17 mouse cellular contexts compared by ENCODE assay signal in genomic region chr11:121407366-121408155, GRCm38 (mm10). TPM values are rescaled to one million over a fixed set of nuclear protein-coding genes. Genes with fewer than 3 reads are reported as not detected.
DNase-seq lines count a peak whose midpoint lies in the region; ATAC-seq lines count a peak whose summit lies in the region.
"Had no signal": no experiment of that assay in that cellular context is flagged by ENCODE, and none has a peak within 500 bp of the region (broad histone marks: within the 10 kb centered on the region; RNA-seq: fewer than 3 reads in every experiment).

No protein-coding gene starts in this region.

- peak; percentile 90 for ATAC-seq in frontal cortex, adult (ENCODE audit: low TSS enrichment)
- ATAC-seq: liver, embryonic 12.5 days had no signal

- no peak for DNase-seq in frontal cortex, postnatal 25 days (ENCODE audit: low spot score in 2 of 2)
- peak; percentile 66 for DNase-seq in layer of hippocampus, adult 9-11 months
- no peak for DNase-seq in layer of hippocampus, postnatal 25 days (ENCODE audit: extremely low spot score in 1 of 2, low spot score in 1 of 2)
- DNase-seq in left cerebral cortex, postnatal 14 days (ENCODE audit: low spot score in 2 of 2): peak; percentile 55 to 82
- DNase-seq in telencephalon, adult 2 months (ENCODE audit: low read depth, low spot score): peak; percentile 91
- no peak for DNase-seq in cerebellum, postnatal 25 days
- no peak for DNase-seq in embryo, embryonic 9.5 days (ENCODE audit: extremely low spot score)
- DNase-seq: adrenal gland, postnatal 25 days; cerebellum, adult 2 months; kidney, adult 18-20 months; kidney, postnatal 14 days; lung, embryonic 14.5 days; spleen, adult 18-20 months; thymus, postnatal 14 days had no signal

- intact Hi-C loops in left cerebral cortex, postnatal 14 days (cut with DNase I): no loop called here

RNA-seq across cellular contexts. Expression of gene Fn3krp, which starts 13.6 kb away (rescaled TPM):
- 10 to 100 TPM; 50.9 to 51.0 TPM for total RNA-seq in layer of hippocampus, postnatal 25 days (2021)
- 10 to 100 TPM; 32.9 to 34.5 TPM for total RNA-seq in left cerebral cortex, postnatal 14 days (2021)

RNA-seq across cellular contexts. Expression of gene Rab40b, which starts 19.5 kb away (rescaled TPM):
- 10 to 100 TPM; 62.5 to 66.8 TPM for total RNA-seq in layer of hippocampus, postnatal 25 days (2021)
- 10 to 100 TPM; 42.2 to 44.7 TPM for total RNA-seq in left cerebral cortex, postnatal 14 days (2021)

RNA-seq across cellular contexts. Expression of gene Fn3k, which starts 27.2 kb away (rescaled TPM):
- total RNA-seq in layer of hippocampus, postnatal 25 days (2021): 10 to 100 TPM; 40.2 to 41.3 TPM
- 10 to 100 TPM; 31.1 to 35.2 TPM for total RNA-seq in left cerebral cortex, postnatal 14 days (2021)
- total RNA-seq: granulocyte monocyte progenitor cell, adult 5-6 weeks had no signal

RNA-seq across cellular contexts. Expression of gene Tbcd, which starts 44.2 kb away (rescaled TPM):
- 10 to 100 TPM; 41.7 to 46.2 TPM for total RNA-seq in layer of hippocampus, postnatal 25 days (2021)
- total RNA-seq in left cerebral cortex, postnatal 14 days (2021): 10 to 100 TPM; 45.9 to 48.2 TPM

RNA-seq across cellular contexts. Expression of gene Wdr45b, which starts 53.3 kb away (rescaled TPM):
- 10 to 100 TPM; 63.7 to 65.6 TPM for total RNA-seq in layer of hippocampus, postnatal 25 days (2021)
- 10 to 100 TPM; 62.2 to 68.9 TPM for total RNA-seq in left cerebral cortex, postnatal 14 days (2021)

Comparison
In these comparisons a context has a peak if more than half of its experiments do, and no peak if none do; other contexts are left out.
1. DNase-seq: peak in layer of hippocampus, adult 9-11 months (single experiment), left cerebral cortex, postnatal 14 days (2 of 2) and telencephalon, adult 2 months (single experiment); none in frontal cortex, postnatal 25 days (0 of 2), layer of hippocampus, postnatal 25 days (0 of 2), cerebellum, postnatal 25 days (0 of 2) and embryo, embryonic 9.5 days (single experiment).